Comparison of ENCODE assay signal across 21 mouse cellular contexts in the genomic region with DNA sequence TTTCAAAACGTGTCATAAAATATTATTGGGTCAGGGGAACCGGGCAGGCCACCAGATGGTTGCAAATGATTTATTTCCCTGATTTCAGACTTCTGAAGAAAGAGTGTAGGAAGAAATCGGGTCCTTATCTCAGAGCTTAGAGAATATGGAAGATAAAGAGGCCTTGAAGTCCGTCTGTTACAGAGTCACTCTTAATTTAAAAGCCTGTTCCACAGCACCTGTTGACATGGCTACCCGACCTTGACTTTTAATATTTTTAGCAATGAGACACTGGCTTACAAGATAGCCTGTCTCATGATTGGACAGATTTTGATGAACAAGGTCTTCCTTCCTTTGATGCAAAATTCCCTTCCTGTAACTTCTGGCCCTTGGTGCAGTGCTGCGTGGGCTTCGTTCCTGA.
DNase-seq lines count a peak whose midpoint lies in the region; ATAC-seq and TF ChIP-seq lines count a peak whose summit lies in the region.
"Had no signal": no experiment of that assay in that cellular context is flagged by ENCODE, and none has a peak within 500 bp of the region (broad histone marks: within the 10 kb centered on the region; RNA-seq: fewer than 3 reads in every experiment).

No protein-coding gene starts in this region.

- H3K4me3 ChIP-seq in kidney, adult 2 months (ENCODE audit: insufficient read depth, low read depth, low read length): no peak overlapping the region
- H3K4me3 ChIP-seq in MEL (ENCODE audit: control insufficient read depth in 1 of 2, insufficient read depth in 1 of 2, low read depth in 2 of 2, low read length in 2 of 2): no peak overlapping the region
- no peak overlapping the region for H3K4me3 ChIP-seq in neural tube, embryonic 15.5 days (replicated peaks)
- H3K4me3 ChIP-seq: embryonic facial prominence, embryonic 15.5 days; erythroblast, embryonic 14.5 days; forebrain, embryonic 15.5 days; heart, embryonic 10.5 days; hindbrain, embryonic 13.5 days had no signal

- H3K9ac ChIP-seq in MEL (ENCODE audit: control insufficient read depth, low read depth, low read length, poor library complexity, severe bottlenecking): no peak overlapping the region
- H3K9ac ChIP-seq in neural tube, embryonic 15.5 days (replicated peaks): no peak overlapping the region
- H3K9ac ChIP-seq: embryonic facial prominence, embryonic 15.5 days; forebrain, embryonic 15.5 days; hindbrain, embryonic 13.5 days had no signal

- H3K4me2 ChIP-seq in neural tube, embryonic 15.5 days: no peak overlapping the region
- H3K4me2 ChIP-seq: embryonic facial prominence, embryonic 15.5 days; forebrain, embryonic 15.5 days; hindbrain, embryonic 13.5 days had no signal

- no peak for TF ChIP-seq CTCF in kidney, adult 2 months (conservative IDR thresholded peaks at IDR 0.05; ENCODE audit: insufficient read depth, insufficient read length, low read depth, low read length)
- no peak for TF ChIP-seq CTCF in MEL (IDR thresholded peaks at IDR 0.05 in 2 of 3, conservative IDR thresholded peaks at IDR 0.05 in 1 of 3; ENCODE audit: control insufficient read depth in 1 of 3, insufficient read depth in 1 of 3, low read depth in 2 of 3, low read length in 3 of 3, poor library complexity in 1 of 3, severe bottlenecking in 1 of 3)

- TF ChIP-seq EP300 in MEL (IDR thresholded peaks at IDR 0.05; ENCODE audit: low read depth in 1 of 2, low read length in 2 of 2): no peak

- H3K36me3 ChIP-seq in kidney, adult 2 months (ENCODE audit: control insufficient read depth, insufficient read depth, low read length): no peaks in the 10 kb centered on the region
- peaks cover 0 to 39% of the 10 kb centered on the region in 2 experiments; a peak in 2 of 4 replicates for H3K36me3 ChIP-seq in MEL (ENCODE audit: control insufficient read depth in 1 of 2, insufficient read depth in 2 of 2, low read length in 2 of 2)
- 0 out of 2 replicates have a peak, but pooled peaks cover under 1% of the 10 kb centered on the region for H3K36me3 ChIP-seq in neural tube, embryonic 15.5 days
- H3K36me3 ChIP-seq: embryonic facial prominence, embryonic 15.5 days; forebrain, embryonic 15.5 days; hindbrain, embryonic 13.5 days had no signal

- no peak overlapping the region for H3K27ac ChIP-seq in kidney, adult 2 months (ENCODE audit: insufficient read depth, low read depth, low read length)
- H3K27ac ChIP-seq in MEL (ENCODE audit: control insufficient read depth, low read depth, low read length): no peak overlapping the region
- H3K27ac ChIP-seq in neural tube, embryonic 15.5 days (replicated peaks): no peak overlapping the region
- H3K27ac ChIP-seq: embryonic facial prominence, embryonic 15.5 days; forebrain, embryonic 15.5 days; heart, embryonic 10.5 days; hindbrain, embryonic 13.5 days; hindbrain, postnatal 0 days had no signal

- peak; percentile 70 for DNase-seq in adrenal gland, adult 2 months
- no peak for DNase-seq in adrenal gland, postnatal 4 days (ENCODE audit: low spot score in 2 of 2)
- DNase-seq in kidney, adult 2 months: peak; percentile 15
- DNase-seq in kidney, adult 8-10 months: no peak
- DNase-seq in MEL (ENCODE audit: low read depth, low spot score): no peak
- peak; percentile 34 to 38 for DNase-seq in adrenal gland, postnatal 36 days
- no peak for DNase-seq in lung, postnatal 36 days
- DNase-seq: cerebellum, adult 2 months; cerebellum, postnatal 10 days; embryo, embryonic 11 days; gastrocnemius, postnatal 36 days; heart, adult 18-20 months; heart, postnatal 14 days; kidney, adult 11 months had no signal

- H3K4me1 ChIP-seq in kidney, adult 2 months (ENCODE audit: control insufficient read depth, insufficient read depth, low read length): no peaks in the 10 kb centered on the region
- peaks cover 20 to 32% of the 10 kb centered on the region in 2 experiments for H3K4me1 ChIP-seq in MEL (ENCODE audit: control insufficient read depth in 1 of 2, insufficient read depth in 2 of 2, low read length in 2 of 2)
- H3K4me1 ChIP-seq in neural tube, embryonic 15.5 days: 0 out of 2 replicates have a peak, but pooled peaks cover 3% of the 10 kb centered on the region
- H3K4me1 ChIP-seq: embryonic facial prominence, embryonic 15.5 days; forebrain, embryonic 15.5 days had no signal

- TF ChIP-seq RAD21 in MEL (IDR thresholded peaks at IDR 0.05; ENCODE audit: low read depth, low read length): no peak

- no peaks in the 10 kb centered on the region for H3K79me2 ChIP-seq in MEL (ENCODE audit: control insufficient read depth, insufficient read depth, low read length, poor library complexity)

- TF ChIP-seq POLR2A in kidney, adult 2 months (IDR thresholded peaks at IDR 0.05; ENCODE audit: low read depth, low read length): no peak
- no peak for TF ChIP-seq POLR2A in MEL (IDR thresholded peaks at IDR 0.05; ENCODE audit: control insufficient read depth in 1 of 2, insufficient read depth in 1 of 2, low read depth in 1 of 2, low read length in 2 of 2, poor library complexity in 1 of 2)

- no peaks in the 10 kb centered on the region for H3K27me3 ChIP-seq in kidney, adult 2 months (replicated peaks; ENCODE audit: control insufficient read depth, insufficient read depth, low read length)
- H3K27me3 ChIP-seq in MEL (ENCODE audit: control insufficient read depth in 1 of 2, insufficient read depth in 2 of 2, low read length in 2 of 2): no peaks in the 10 kb centered on the region
- no peaks in the 10 kb centered on the region for H3K27me3 ChIP-seq in neural tube, embryonic 15.5 days (replicated peaks)
- H3K27me3 ChIP-seq: embryonic facial prominence, embryonic 15.5 days; forebrain, embryonic 15.5 days; hindbrain, embryonic 13.5 days had no signal

- 71% methylated on average over 7 of the region's 7 CpGs for WGBS in kidney, adult 2 months
- WGBS in neural tube, embryonic 15.5 days: 84% methylated on average over 7 of the region's 7 CpGs

- no peaks in the 10 kb centered on the region for H3K9me3 ChIP-seq in MEL (replicated peaks; ENCODE audit: insufficient read depth, low read length)
- H3K9me3 ChIP-seq in neural tube, embryonic 15.5 days (replicated peaks): no peaks in the 10 kb centered on the region
- H3K9me3 ChIP-seq: embryonic facial prominence, embryonic 15.5 days; forebrain, embryonic 15.5 days; heart, embryonic 10.5 days; hindbrain, embryonic 13.5 days had no signal

- no peak for ATAC-seq in neural tube, embryonic 15.5 days (ENCODE audit: low FRiP score)
- ATAC-seq: forebrain, embryonic 15.5 days; hindbrain, postnatal 0 days had no signal

TF ChIP-seq in MEL, 35 proteins besides CTCF, POLR2A, EP300 and RAD21:
- TF ChIP-seq GATA1 (IDR thresholded peaks at IDR 0.05; ENCODE audit: low read depth, low read length): 0 out of 2 replicates have a peak, but pooled peaks have one; percentile 15
- TF ChIP-seq RCOR1 (IDR thresholded peaks at IDR 0.05; ENCODE audit: low read depth, low read length): peak; percentile 29; the same call in 1 of the 2 replicates
- no peak for TF ChIP-seq CHD1 (IDR thresholded peaks at IDR 0.05; ENCODE audit: low read depth, low read length)
TF ChIP-seq in MEL: peak in this region for 2.

Comparison
In these comparisons a context has a peak if more than half of its experiments do, and no peak if none do; other contexts are left out.
1. DNase-seq: peak in adrenal gland, adult 2 months (single experiment), kidney, adult 2 months (single experiment) and adrenal gland, postnatal 36 days (2 of 2); none in adrenal gland, postnatal 4 days (0 of 2), kidney, adult 8-10 months (0 of 2), MEL (single experiment) and lung, postnatal 36 days (single experiment).